Mouse (Mus musculus): ENCODE data around the gene Cep63.

Cep63 gene

GRCm38 (mm10) chr9:102558463-102558862 lies 67.9 kb downstream of the Cep63 start:
- DNase-seq (ENCODE audit: low read depth, low spot score): peak; percentile 54

- no peak for DNase-seq (ENCODE audit: low read depth, low spot score)
These were observed 72.6 kb downstream of the Cep63 start for GRCm38 (mm10) chr9:102553781-102554180.

- DNase-seq (ENCODE audit: low read depth, low spot score): no peak
These were observed 74.6 kb downstream of the Cep63 start for GRCm38 (mm10) chr9:102551771-102552170.

- no peak for DNase-seq (ENCODE audit: low read depth, low spot score)
These were observed 77.1 kb downstream of the Cep63 start for GRCm38 (mm10) chr9:102549211-102549610.

GRCm38 (mm10) chr9:102547028-102547354 lies 79.3 kb downstream of the Cep63 start:
- DNase-seq (ENCODE audit: low read depth, low spot score): no peak

- no peak for DNase-seq (ENCODE audit: low read depth, low spot score)
These were observed 79.9 kb downstream of the Cep63 start for GRCm38 (mm10) chr9:102546256-102547027.

- DNase-seq (ENCODE audit: low read depth, low spot score): no peak
These were observed 80.7 kb downstream of the Cep63 start for GRCm38 (mm10) chr9:102545406-102546255.

- peak; percentile 87 for DNase-seq (ENCODE audit: low read depth, low spot score)
These were observed 81.5 kb downstream of the Cep63 start for GRCm38 (mm10) chr9:102544773-102545366.

- no peak for DNase-seq (ENCODE audit: low read depth, low spot score)
These were observed 82.1 kb downstream of the Cep63 start for GRCm38 (mm10) chr9:102544116-102544772.

- DNase-seq (ENCODE audit: low read depth, low spot score): no peak
These were observed 82.6 kb downstream of the Cep63 start for GRCm38 (mm10) chr9:102543761-102544115.

- DNase-seq (ENCODE audit: low read depth, low spot score): no peak
These were observed 83.8 kb downstream of the Cep63 start for GRCm38 (mm10) chr9:102542540-102542939.

- no peak for DNase-seq (ENCODE audit: low read depth, low spot score)
These were observed 84.7 kb downstream of the Cep63 start for GRCm38 (mm10) chr9:102541666-102542065.

- no peak for DNase-seq (ENCODE audit: low read depth, low spot score)
These were observed 86.6 kb downstream of the Cep63 start for GRCm38 (mm10) chr9:102539699-102540098.

GRCm38 (mm10) chr9:102536968-102537367 lies 89.4 kb downstream of the Cep63 start:
- DNase-seq (ENCODE audit: low read depth, low spot score): no peak

Data from R1 (cell line).